Mouse (Mus musculus): ENCODE measurements around the gene Barx2. TPM values are rescaled to one million over a fixed set of nuclear protein-coding genes. Genes with fewer than 3 reads are reported as not detected.

Barx2 gene
- total RNA-seq, 2 experiments from 2014 or later: 5.0 to 6.8 TPM

- Histone ChIP-seq H3K4me3 (no peak overlapping the region), H3K27ac (no peak overlapping the region)
- intact Hi-C loops (cut with DNase I): loop anchor here (1.0 to 10.0 kb wide), 3 partner anchors 349 to 511 kb away; no protein-coding TSS in a partner anchor
- DNase-seq (ENCODE audit: extremely low spot score in 1 of 2, low spot score in 2 of 2): peak; percentile 79 to 89
- TF ChIP-seq CTCF (IDR thresholded peaks at IDR 0.05): peak; percentile 99
Observed at GRCm38 (mm10) chr9:31925830-31926624, 12.8 kb upstream of the Barx2 start.

GRCm38 (mm10) chr9:31923529-31923928, 10.3 kb upstream of the Barx2 start:
- intact Hi-C loops (cut with DNase I): loop anchor here (10.0 kb wide), 1 partner anchor 509 kb away; no protein-coding TSS in a partner anchor

GRCm38 (mm10) chr9:31919802-31920201, 6.5 kb upstream of the Barx2 start:
- intact Hi-C loops (cut with DNase I): loop anchor here (10.0 kb wide), 1 partner anchor 505 kb away; no protein-coding TSS in a partner anchor
- no peak for TF ChIP-seq CTCF (IDR thresholded peaks at IDR 0.05)
- Histone ChIP-seq H3K27ac (no peak overlapping the region), H3K4me3 (no peak overlapping the region)
- no peak for DNase-seq (ENCODE audit: extremely low spot score in 1 of 2, low spot score in 2 of 2)

More at GRCm38 (mm10) chr9:31923529-31923928, 10.3 kb upstream of the Barx2 start:
- H3K27ac ChIP-seq: no peak overlapping the region
- H3K4me3 ChIP-seq: no peak overlapping the region
- TF ChIP-seq CTCF (IDR thresholded peaks at IDR 0.05): no peak
- no peak for DNase-seq (ENCODE audit: extremely low spot score in 1 of 2, low spot score in 2 of 2)

- no peak for TF ChIP-seq CTCF (IDR thresholded peaks at IDR 0.05)
- Histone ChIP-seq H3K27ac (no peak overlapping the region), H3K4me3 (no peak overlapping the region)
- DNase-seq (ENCODE audit: extremely low spot score in 1 of 2, low spot score in 2 of 2): no peak
- intact Hi-C loops (cut with DNase I): no loop called here
Observed at GRCm38 (mm10) chr9:31916421-31916820, 3.2 kb upstream of the Barx2 start.

- intact Hi-C loops (cut with DNase I): loop anchor here (5.0 kb wide), 1 partner anchor 118 kb away; no protein-coding TSS in a partner anchor
- no peak for TF ChIP-seq CTCF (IDR thresholded peaks at IDR 0.05)
- peak in 1 of 2 experiments; percentile 28 for DNase-seq (ENCODE audit: extremely low spot score in 1 of 2, low spot score in 2 of 2)
- peak overlapping the region; percentile 54 for H3K4me3 ChIP-seq
- no peak overlapping the region for H3K27ac ChIP-seq
Observed at GRCm38 (mm10) chr9:31914871-31915270, 1.6 kb upstream of the Barx2 start.

- H3K27ac ChIP-seq: no peak overlapping the region; the same call in 1 of the 2 replicates
- peak overlapping the region; percentile 54 for H3K4me3 ChIP-seq
- DNase-seq (ENCODE audit: extremely low spot score in 1 of 2, low spot score in 2 of 2): no peak
- intact Hi-C loops (cut with DNase I): loop anchor here (1.0 to 5.0 kb wide), 4 partner anchors 55 to 355 kb away; no protein-coding TSS in a partner anchor
- no peak for TF ChIP-seq CTCF (IDR thresholded peaks at IDR 0.05)
Observed at GRCm38 (mm10) chr9:31913739-31914591, 703 bp upstream of the Barx2 start.

- Histone ChIP-seq H3K27ac (no peak overlapping the region), H3K4me3 (peak overlapping the region; percentile 54)
- no peak for DNase-seq (ENCODE audit: extremely low spot score in 1 of 2, low spot score in 2 of 2)
- intact Hi-C loops (cut with DNase I): loop anchor here (2.0 to 5.0 kb wide), 2 partner anchors 54 to 115 kb away; no protein-coding TSS in a partner anchor
- no peak for TF ChIP-seq CTCF (IDR thresholded peaks at IDR 0.05)
Observed at GRCm38 (mm10) chr9:31912553-31912920, 725 bp downstream of the Barx2 start.

GRCm38 (mm10) chr9:31910221-31910620, 3.0 kb downstream of the Barx2 start:
- TF ChIP-seq CTCF (IDR thresholded peaks at IDR 0.05): no peak
- intact Hi-C loops (cut with DNase I): loop anchor here (5.0 kb wide), 1 partner anchor 113 kb away; no protein-coding TSS in a partner anchor
- Histone ChIP-seq H3K27ac (no peak overlapping the region), H3K4me3 (no peak overlapping the region)
- DNase-seq (ENCODE audit: extremely low spot score in 1 of 2, low spot score in 2 of 2): no peak

GRCm38 (mm10) chr9:31901781-31902180, 11.5 kb downstream of the Barx2 start:
- intact Hi-C loops (cut with DNase I): no loop called here
- no peak overlapping the region for H3K4me3 ChIP-seq
- no peak for TF ChIP-seq CTCF (IDR thresholded peaks at IDR 0.05)
- no peak overlapping the region for H3K27ac ChIP-seq
- no peak for DNase-seq (ENCODE audit: extremely low spot score in 1 of 2, low spot score in 2 of 2)

GRCm38 (mm10) chr9:31894775-31895320, 18.4 kb downstream of the Barx2 start:
- no peak overlapping the region for H3K27ac ChIP-seq
- H3K4me3 ChIP-seq: no peak overlapping the region
- intact Hi-C loops (cut with DNase I): no loop called here
- no peak for DNase-seq (ENCODE audit: extremely low spot score in 1 of 2, low spot score in 2 of 2)
- no peak for TF ChIP-seq CTCF (IDR thresholded peaks at IDR 0.05)

GRCm38 (mm10) chr9:31888333-31888732, 24.9 kb downstream of the Barx2 start:
- Histone ChIP-seq H3K27ac (no peak overlapping the region), H3K4me3 (no peak overlapping the region)
- intact Hi-C loops (cut with DNase I): no loop called here
- no peak for TF ChIP-seq CTCF (IDR thresholded peaks at IDR 0.05)
- DNase-seq (ENCODE audit: extremely low spot score in 1 of 2, low spot score in 2 of 2): no peak
